Mouse (Mus musculus): ENCODE data around the gene Srpk3.
"Not testable (repeated sequence)": the region's sequence is repeated elsewhere in the genome, so short reads cannot be mapped to it uniquely, and the experiment has no call there.

Gene Srpk3

GRCm38 (mm10) chrX:73774168-73774760 lies at the start of gene Srpk3:
Gene Srpk3, plus strand, starts transcription at chrX:73774405.
- DNase-seq = peak; percentile 11

- no peak for DNase-seq
These were observed 43.3 kb upstream of the Srpk3 start for GRCm38 (mm10) chrX:73730908-73731307.

GRCm38 (mm10) chrX:73738155-73738554 lies 36.0 kb upstream of the Srpk3 start:
- DNase-seq = no peak

- no peak for DNase-seq
These were observed 35.1 kb upstream of the Srpk3 start for GRCm38 (mm10) chrX:73739151-73739550.

GRCm38 (mm10) chrX:73739841-73740240 lies 34.4 kb upstream of the Srpk3 start:
- DNase-seq = not testable (repeated sequence)

- DNase-seq = no peak
These were observed 29.3 kb upstream of the Srpk3 start for GRCm38 (mm10) chrX:73744774-73745481.

GRCm38 (mm10) chrX:73748977-73749376 lies 25.2 kb upstream of the Srpk3 start:
- DNase-seq = no peak

GRCm38 (mm10) chrX:73756334-73757140 lies 17.7 kb upstream of the Srpk3 start, which contains the start of gene Plxnb3:
Gene Plxnb3, plus strand, starts transcription at chrX:73757090.
- no peak for DNase-seq

GRCm38 (mm10) chrX:73758611-73759290 lies 15.5 kb upstream of the Srpk3 start:
- no peak for DNase-seq

- peak; percentile 78 for DNase-seq
These were observed 8.9 kb upstream of the Srpk3 start for GRCm38 (mm10) chrX:73765311-73765710.

GRCm38 (mm10) chrX:73767267-73767666 lies 6.9 kb upstream of the Srpk3 start:
- DNase-seq = peak; percentile 10

- peak; percentile 41 for DNase-seq
These were observed 738 bp downstream of the Srpk3 start for GRCm38 (mm10) chrX:73774802-73775483.

GRCm38 (mm10) chrX:73782227-73782626 lies 8.0 kb downstream of the Srpk3 start:
- DNase-seq = no peak

GRCm38 (mm10) chrX:73785666-73786065 lies 11.5 kb downstream of the Srpk3 start:
- peak; percentile 27 for DNase-seq

GRCm38 (mm10) chrX:73786364-73787224 lies 12.4 kb downstream of the Srpk3 start, which contains the start of the genes Idh3g and Ssr4:
Gene Idh3g, minus strand, starts transcription at chrX:73786897.
Gene Ssr4, plus strand, starts transcription at chrX:73787028.
- peak; percentile 95 for DNase-seq

- no peak for DNase-seq
These were observed 13.0 kb downstream of the Srpk3 start for GRCm38 (mm10) chrX:73787225-73787558.

- DNase-seq = no peak
These were observed 14.3 kb downstream of the Srpk3 start for GRCm38 (mm10) chrX:73788501-73788900.

- DNase-seq = no peak
These were observed 18.8 kb downstream of the Srpk3 start for GRCm38 (mm10) chrX:73793039-73793438.

GRCm38 (mm10) chrX:73793505-73793904 lies 19.3 kb downstream of the Srpk3 start:
- no peak for DNase-seq

GRCm38 (mm10) chrX:73797511-73797910 lies 23.3 kb downstream of the Srpk3 start:
- no peak for DNase-seq

- DNase-seq = peak; percentile 80
These were observed 24.3 kb downstream of the Srpk3 start for GRCm38 (mm10) chrX:73798502-73798901.
